Mouse (Mus musculus) heart, postnatal 25 days (tissue): ENCODE results near the gene Plpp4. TPM values are rescaled to one million over a fixed set of nuclear protein-coding genes. Genes with fewer than 3 reads are reported as not detected.
A peak's percentile ranks its signal among the peaks of the same experiment; 100 is the strongest.

ENCODE experiments used
- DNase-seq: peaks from one replicate; pipeline ENCODE4 v3.0.0; 2022; ENCODE audit warnings: low spot score
- intact Hi-C: fragments of 180-260 bp; cut with DNase I; formaldehyde crosslinking; loops from one replicate; pipeline ENCODE4 v1.15.1; 2025
- total RNA-seq, 2 experiments: library from RNA; stranded (reverse); gene quantifications; 2 replicates each; pipeline ENCODE4 v1.2.3; 2021

The Plpp4 gene
- total RNA-seq, result not detected

DNA sequence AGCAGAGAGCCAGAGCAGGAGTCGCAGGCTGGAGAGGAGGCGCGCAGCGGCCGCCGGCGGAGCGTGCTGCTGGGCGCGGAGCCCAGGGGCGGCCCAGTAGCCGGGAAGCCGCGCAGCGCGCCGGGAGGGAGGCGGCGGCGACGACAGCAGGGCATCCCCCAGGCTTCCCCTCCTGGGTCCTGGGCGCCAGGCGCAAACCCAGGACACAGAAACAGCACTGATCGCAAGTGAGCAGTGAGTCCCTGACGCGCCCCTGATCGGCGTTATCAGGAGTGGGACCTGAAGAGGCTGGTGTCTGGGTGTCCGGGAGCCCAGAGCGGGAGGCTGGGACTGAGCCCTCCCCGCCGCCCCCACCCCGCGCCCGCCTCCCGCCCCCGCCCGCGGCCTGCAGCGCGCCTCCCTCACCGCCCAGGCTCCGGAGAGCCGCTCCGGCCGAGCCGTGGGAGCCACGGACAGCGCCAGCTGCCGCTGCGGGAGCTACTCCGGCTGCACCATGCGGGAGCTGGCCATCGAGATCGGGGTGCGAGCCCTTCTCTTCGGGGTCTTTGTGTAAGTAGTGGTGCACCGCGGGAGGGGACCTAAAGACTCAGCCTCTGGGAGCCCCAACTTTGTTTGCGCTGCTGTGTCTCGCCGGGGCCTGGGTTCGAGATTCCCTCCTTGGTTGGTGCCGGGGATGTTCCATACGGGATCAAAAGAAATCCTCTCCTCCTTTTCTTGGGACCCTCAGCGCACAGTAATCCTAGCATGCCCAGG is at the start of gene Plpp4:
Gene Plpp4 (plus strand): TSS at position 411 of the 753 bp plus-strand sequence.
- DNase-seq, result peak; percentile 2
- intact Hi-C loops, result no loop called here

- no peak for DNase-seq
- intact Hi-C loops, result no loop called here
These were observed 40.8 kb upstream of the Plpp4 start for GRCm38 (mm10) chr7:129215926-129216543.

GRCm38 (mm10) chr7:129216547-129217195 is 40.2 kb upstream of the Plpp4 start:
- no peak for DNase-seq
- intact Hi-C loops, result no loop called here

DNA sequence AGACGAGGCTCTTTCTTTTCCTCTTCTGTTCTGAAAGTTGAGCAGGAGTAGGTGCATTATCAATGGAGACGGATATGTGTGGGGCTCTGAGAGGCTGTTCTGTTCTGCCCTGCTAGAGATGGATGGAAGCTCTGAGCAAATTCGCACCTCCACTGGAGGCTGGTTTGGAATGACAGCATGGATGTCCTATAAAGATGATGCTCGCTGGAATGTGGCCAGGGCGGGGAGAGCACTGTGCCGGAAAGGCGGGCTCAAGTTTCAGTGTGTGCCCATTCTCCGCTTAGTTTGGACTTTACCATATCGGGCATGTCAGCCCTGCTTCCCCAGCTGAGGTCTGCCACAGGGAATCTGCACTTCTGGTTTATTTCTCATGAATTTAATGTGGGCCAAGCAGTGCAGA is 35.9 kb upstream of the Plpp4 start:
- DNase-seq, result no peak
- intact Hi-C loops, result no loop called here

GRCm38 (mm10) chr7:129221649-129222048 is 35.2 kb upstream of the Plpp4 start:
- DNase-seq, result no peak
- intact Hi-C loops, result no loop called here

DNA sequence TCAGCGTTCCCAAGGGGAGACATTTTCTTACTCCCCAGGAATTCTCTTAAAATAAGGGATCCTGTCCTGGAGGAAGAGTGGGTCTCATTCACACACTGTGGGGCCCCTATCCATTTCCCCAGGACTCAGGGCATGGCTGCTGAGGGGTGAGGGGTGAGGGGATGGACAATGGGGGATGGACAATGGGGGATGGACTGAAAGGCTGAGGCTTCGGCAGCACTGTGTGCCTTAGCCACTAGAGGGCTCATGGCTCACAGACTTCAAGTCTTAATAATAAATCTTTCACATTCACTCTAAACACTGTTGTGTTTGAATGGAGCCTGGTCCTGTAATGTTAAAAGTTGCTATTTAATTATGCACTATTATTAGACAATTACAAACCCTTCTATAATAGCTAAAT is 21.4 kb upstream of the Plpp4 start:
- intact Hi-C loops, result loop anchor here (10.0 kb wide), 1 partner anchor 269 kb away; no protein-coding TSS in a partner anchor
- no peak for DNase-seq

- no peak for DNase-seq
- intact Hi-C loops, result loop anchor here (10.0 kb wide), 1 partner anchor 269 kb away; no protein-coding TSS in a partner anchor
These were observed 20.8 kb upstream of the Plpp4 start for GRCm38 (mm10) chr7:129235995-129236394.

- intact Hi-C loops, result no loop called here
- DNase-seq, result no peak
These were observed 5.8 kb upstream of the Plpp4 start for GRCm38 (mm10) chr7:129250981-129251380.

DNA sequence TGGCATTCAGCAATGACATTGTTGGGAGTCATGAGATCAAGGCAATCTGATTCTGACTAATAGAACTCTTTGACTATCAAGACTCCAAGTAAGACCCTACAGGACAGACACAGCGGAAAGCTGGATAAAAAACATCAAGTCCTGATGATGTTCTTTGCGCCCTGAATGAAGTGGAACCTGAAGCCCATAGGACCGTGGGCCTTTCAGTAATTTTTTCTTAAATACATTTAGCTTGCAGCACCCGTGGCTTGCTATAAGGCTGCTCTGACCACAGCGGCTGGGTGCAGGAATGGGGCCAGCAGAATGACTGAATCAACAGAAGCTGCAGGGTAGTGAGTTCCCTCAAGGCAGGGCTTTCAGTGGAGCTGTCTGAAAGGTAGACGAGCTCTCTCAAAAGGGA is 3.4 kb upstream of the Plpp4 start:
- intact Hi-C loops, result no loop called here
- no peak for DNase-seq

GRCm38 (mm10) chr7:129254126-129254525 is 2.7 kb upstream of the Plpp4 start:
- intact Hi-C loops, result no loop called here
- no peak for DNase-seq

DNA sequence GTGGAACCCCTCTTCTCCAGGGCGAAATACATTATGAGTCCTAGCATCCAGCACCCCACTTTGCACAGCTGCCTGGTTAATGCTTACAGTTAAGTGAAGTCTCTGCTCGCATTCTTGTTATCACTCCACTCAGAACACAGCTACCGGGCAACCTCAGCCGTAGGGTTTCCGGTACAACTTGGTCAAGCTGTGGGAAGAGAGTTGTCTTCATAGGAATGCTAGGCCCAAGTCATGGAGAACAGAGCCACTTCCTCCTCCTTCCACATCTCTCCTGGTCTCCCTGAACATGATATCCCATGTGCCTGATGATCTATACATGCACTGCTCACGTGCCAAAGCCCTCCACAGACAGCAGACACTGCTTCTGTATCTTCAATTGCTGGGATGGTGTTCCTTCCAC is 1.4 kb upstream of the Plpp4 start:
- no peak for DNase-seq
- intact Hi-C loops, result no loop called here

GRCm38 (mm10) chr7:129257374-129258018 is 665 bp downstream of the Plpp4 start:
- DNase-seq, result no peak
- intact Hi-C loops, result no loop called here

- intact Hi-C loops, result no loop called here
- DNase-seq, result no peak
These were observed 1.5 kb downstream of the Plpp4 start for GRCm38 (mm10) chr7:129258331-129258730.

DNA sequence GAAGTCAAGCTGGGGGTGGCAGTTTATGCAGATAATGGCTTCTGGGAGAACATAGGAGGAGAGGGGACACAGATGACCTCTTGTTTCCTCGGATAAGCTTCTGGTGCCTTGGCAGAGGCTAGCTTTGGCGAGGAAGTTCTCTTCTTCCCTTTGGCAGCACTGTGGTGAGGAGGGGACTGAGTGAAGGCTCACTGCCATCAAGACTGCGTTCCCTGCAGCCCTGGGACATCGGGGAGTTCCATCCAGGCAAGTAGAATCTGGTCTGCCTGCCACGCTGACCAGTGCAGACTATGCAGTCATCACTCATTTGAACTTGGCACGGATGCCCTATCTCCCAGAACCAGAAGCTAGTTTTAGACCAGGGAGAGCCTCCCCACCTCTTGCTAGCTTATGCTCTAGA is 2.4 kb downstream of the Plpp4 start:
- no peak for DNase-seq
- intact Hi-C loops, result no loop called here

DNA sequence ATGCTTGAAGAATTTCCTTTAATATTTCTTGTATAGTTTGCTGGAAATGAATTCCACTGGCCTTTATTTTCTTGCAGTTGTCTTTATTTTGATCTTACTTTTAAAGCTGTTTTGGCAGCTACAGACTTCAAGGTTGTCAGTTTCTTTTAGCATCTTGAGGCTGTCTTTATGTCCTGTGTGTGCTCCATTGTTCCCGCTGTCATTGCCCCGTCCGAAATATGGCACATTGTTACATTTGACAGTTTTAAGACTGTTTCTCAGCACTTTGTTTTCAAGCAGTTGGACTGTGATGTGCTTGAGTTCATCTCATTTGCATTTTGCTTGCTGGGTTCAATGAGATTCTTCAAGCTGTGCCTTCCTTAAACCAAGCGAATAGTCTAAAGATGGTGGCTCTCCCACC is 17.0 kb downstream of the Plpp4 start:
- no peak for DNase-seq
- intact Hi-C loops, result no loop called here

DNA sequence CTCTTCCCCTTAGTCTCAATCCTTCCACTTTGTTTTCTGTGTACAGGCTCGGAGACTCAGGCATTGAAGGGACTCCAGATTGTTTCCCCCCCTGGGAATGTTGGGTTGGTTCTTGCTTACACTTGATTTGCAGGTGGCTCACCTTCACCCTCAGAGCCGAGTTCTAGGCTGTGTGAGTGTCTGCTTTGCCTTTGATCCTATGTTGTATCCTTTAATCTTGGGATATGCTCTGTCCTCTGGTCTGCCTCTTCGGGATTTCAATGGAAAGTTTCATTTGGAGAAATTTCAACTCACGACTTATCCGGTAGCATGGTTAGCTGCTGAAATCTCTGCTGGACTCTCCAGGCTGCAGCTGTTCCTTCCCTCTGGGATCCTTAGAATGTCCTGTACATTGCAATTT is 17.9 kb downstream of the Plpp4 start:
- no peak for DNase-seq

GRCm38 (mm10) chr7:129277751-129278150 is 20.9 kb downstream of the Plpp4 start:
- intact Hi-C loops, result no loop called here
- no peak for DNase-seq

More for the DNA sequence above, 17.9 kb downstream of the Plpp4 start:
- intact Hi-C loops, result no loop called here

DNA sequence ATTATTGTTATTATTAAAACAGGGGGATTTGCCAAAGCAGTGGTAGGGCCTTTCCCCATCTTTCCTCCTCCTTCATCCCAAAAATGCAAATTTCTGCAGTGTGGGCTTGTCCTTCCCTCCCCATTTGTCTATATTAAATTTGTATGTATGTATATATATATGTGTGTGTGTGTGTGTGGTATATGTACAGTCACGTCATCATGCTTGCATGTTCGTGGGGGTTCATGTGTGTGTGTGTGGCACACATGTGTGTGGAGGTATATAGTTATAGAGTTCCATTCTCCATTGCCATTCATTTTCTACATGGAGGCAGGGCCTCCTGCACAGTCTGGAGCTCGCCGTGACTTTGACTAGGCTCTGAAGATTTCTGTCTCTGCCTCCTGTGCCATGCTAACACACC is 22.0 kb downstream of the Plpp4 start:
- intact Hi-C loops, result no loop called here
- no peak for DNase-seq

GRCm38 (mm10) chr7:129279261-129279660 is 22.4 kb downstream of the Plpp4 start:
- intact Hi-C loops, result no loop called here
- no peak for DNase-seq

DNA sequence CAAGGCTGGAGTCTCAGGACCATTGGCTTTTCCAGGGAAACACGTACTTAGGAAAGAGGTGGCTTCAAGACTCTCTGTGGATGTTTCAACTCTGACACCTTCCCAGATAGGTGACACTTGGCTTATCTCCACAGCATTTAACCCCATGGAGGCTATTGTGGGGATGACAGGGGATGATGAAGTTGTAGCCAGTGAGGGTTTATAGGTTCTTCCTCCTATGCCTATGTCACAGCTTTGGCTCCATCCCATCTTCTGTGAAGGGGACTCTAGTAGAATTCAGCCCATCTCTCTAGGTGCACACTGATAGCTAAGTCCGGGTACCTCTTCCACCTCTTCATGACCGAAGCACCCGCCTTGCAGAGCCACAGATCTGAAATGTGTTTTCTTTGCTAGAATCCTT is 25.1 kb downstream of the Plpp4 start:
- intact Hi-C loops, result no loop called here
- DNase-seq, result no peak
